Mouse (Mus musculus) stomach, embryonic 14.5 days (tissue): ENCODE data around the gene Ces1d. TPM values are rescaled to one million over a fixed set of nuclear protein-coding genes. Genes with fewer than 3 reads are reported as not detected.

Experiments
- ATAC-seq: fragments of 200-750 bp; cut with Nextera tagmentation; 2 replicates; pipeline ENCODE4 v1.8.0; 2017; ENCODE audit warnings: low read depth, moderate TSS enrichment; ENCODE audit not compliant: insufficient number of reproducible peaks, insufficient read depth, low FRiP score
- H3K27ac ChIP-seq: fragments of 300-500 bp; sonication (generic); 2 replicates; pipeline ENCODE4 v1.5.1; 2014; ENCODE audit warnings: mild to moderate bottlenecking, low read length, moderate library complexity, mixed read lengths
- H3K27me3 ChIP-seq: fragments of 300-500 bp; sonication (generic); 2 replicates; pipeline ENCODE4 v1.6.1; 2014; ENCODE audit warnings: low read length, control low read depth, mixed read lengths; ENCODE audit not compliant: control insufficient read depth, insufficient read depth
- H3K36me3 ChIP-seq: fragments of 300-500 bp; sonication (generic); 2 replicates; pipeline ENCODE4 v1.6.1; 2014; ENCODE audit warnings: mild to moderate bottlenecking, control low read depth, low read length, moderate library complexity, mixed read lengths; ENCODE audit not compliant: control insufficient read depth, insufficient read depth
- H3K4me1 ChIP-seq: fragments of 300-500 bp; sonication (generic); 2 replicates; pipeline ENCODE4 v1.6.1; 2014; ENCODE audit warnings: low read length, control low read depth, mixed read lengths; ENCODE audit not compliant: control insufficient read depth, insufficient read depth
- H3K4me2 ChIP-seq: fragments of 300-500 bp; sonication (generic); replicated peaks from 2 replicates; pipeline ENCODE4 v1.6.1; 2014; ENCODE audit warnings: low read depth, low read length, control low read depth
- H3K4me3 ChIP-seq: fragments of 300-500 bp; sonication (generic); 2 replicates; pipeline ENCODE4 v1.5.1; 2014; ENCODE audit warnings: low read depth, low read length, control low read depth
- H3K9ac ChIP-seq: fragments of 300-500 bp; sonication (generic); replicated peaks from 2 replicates; pipeline ENCODE4 v1.6.1; 2014; ENCODE audit warnings: low read depth, mild to moderate bottlenecking, control low read depth, low read length, moderate library complexity, mixed read lengths
- H3K9me3 ChIP-seq: fragments of 300-500 bp; sonication (generic); 2 replicates; pipeline ENCODE4 v1.6.1; 2016; ENCODE audit warnings: low read depth, low read length, control low read depth; ENCODE audit not compliant: control insufficient read depth
- WGBS: fragments of 180-500 bp; shearing (Covaris S2); extraction: QIAGEN DNeasy Blood & Tissue Kit; methylation state at CpG from one replicate; pipeline ENCODE4 v1.1.7; 2014; 5-methylcytosine and 5-hydroxymethylcytosine counted together
- polyA plus RNA-seq: library from polyadenylated mRNA; unstranded; fragments of >200 nt; fragmentation: Nextera tagmentation; extraction: Ambion mirVana; gene quantifications from 2 replicates; pipeline ENCODE4 v1.2.1, GENCODE M21; 2014

Ces1d gene
- polyA plus RNA-seq, result 1.3 and 1.6 TPM in 2 replicates

DNA sequence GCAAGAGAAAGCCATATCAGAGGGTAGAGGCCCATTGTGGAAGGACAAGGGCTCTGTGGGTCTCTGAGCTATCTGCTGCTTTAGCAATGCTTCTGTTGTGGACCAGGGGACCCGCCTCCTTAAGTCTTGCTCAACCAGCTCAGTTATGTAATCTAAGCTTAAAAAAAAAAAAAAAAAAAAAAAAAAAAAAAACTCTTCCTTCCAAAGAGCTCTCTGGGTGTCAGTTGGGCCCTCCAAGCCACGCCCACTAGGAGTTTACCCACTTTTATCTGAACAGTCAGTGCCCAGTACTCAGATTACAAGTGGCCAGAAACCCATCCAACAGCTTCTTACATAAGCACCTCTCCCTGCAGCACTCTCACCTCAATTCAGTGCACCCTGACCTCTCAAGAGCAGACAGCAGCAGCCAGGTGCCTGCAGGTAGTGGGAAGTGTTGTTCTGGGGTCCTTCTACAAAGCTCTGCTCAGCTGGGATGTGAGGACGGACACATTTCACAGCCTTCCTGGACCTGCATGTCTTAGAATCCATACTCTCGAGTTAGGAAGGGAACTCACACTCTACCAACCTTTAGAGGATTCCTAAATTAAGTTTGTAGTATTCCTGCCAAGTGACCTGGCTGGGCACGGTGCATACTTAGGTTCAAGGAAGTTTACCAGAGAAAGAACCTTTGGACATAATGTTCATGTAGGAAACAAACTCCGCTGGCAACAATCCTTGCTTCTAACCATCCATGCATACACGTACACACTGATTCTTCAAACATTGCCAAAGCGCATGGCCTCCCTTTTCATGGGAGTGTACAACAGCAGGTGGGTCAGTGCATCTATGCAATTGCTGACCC lies at the start of gene Ces1d:
Gene Ces1d, minus strand, starts transcription at position 154 of the 841 bp plus-strand sequence.
- Histone ChIP-seq H3K27ac (no peak within 1 kb of the TSS), H3K4me3 (no peak within 1 kb of the TSS), H3K4me1 (no peaks in the 10 kb centered on the region), H3K27me3 (no peaks in the 10 kb centered on the region), H3K4me2 (no peak within 1 kb of the TSS), H3K9ac (no peak within 1 kb of the TSS), H3K36me3 (no peaks in the 10 kb centered on the region), H3K9me3 (no peaks in the 10 kb centered on the region)
- WGBS, result 65% methylated on average over 8 of the region's 8 CpGs
- ATAC-seq, result peak; percentile 83; the same call in 1 of the 2 replicates

DNA sequence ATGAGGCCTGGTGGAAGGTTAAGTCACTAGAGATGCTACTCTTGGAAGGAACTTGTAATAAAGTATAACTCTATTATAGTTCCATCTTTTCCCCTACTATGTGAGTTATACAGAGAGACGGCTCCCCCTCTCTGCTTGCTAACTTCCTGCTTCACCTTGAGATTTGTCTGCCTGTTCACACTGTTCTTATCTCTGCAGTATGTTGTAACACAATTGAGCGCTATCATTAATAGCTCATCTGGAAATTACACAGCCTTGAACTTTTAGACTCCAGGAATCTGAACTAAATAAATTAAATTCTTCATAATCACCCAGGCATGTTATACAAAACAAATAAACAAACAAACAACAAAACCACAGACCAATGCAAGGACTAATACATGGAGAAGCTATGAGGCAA lies 48.4 kb upstream of the Ces1d start:
- Histone ChIP-seq H3K27me3 (no peaks in the 10 kb centered on the region), H3K4me2 (no peak overlapping the region), H3K4me3 (no peak overlapping the region), H3K4me1 (no peaks in the 10 kb centered on the region), H3K9me3 (no peaks in the 10 kb centered on the region), H3K36me3 (no peaks in the 10 kb centered on the region), H3K9ac (no peak overlapping the region), H3K27ac (no peak overlapping the region)
- ATAC-seq, result no peak
- WGBS, result 86% methylated on average over 2 of the region's 2 CpGs

- Histone ChIP-seq H3K9ac (no peak overlapping the region), H3K4me3 (no peak overlapping the region), H3K27ac (no peak overlapping the region), H3K4me2 (no peak overlapping the region), H3K27me3 (no peaks in the 10 kb centered on the region), H3K9me3 (no peaks in the 10 kb centered on the region), H3K36me3 (no peaks in the 10 kb centered on the region), H3K4me1 (no peaks in the 10 kb centered on the region)
- ATAC-seq, result no peak
Measured at GRCm38 (mm10) chr8:93239884-93240283, 42.2 kb upstream of the Ces1d start.

DNA sequence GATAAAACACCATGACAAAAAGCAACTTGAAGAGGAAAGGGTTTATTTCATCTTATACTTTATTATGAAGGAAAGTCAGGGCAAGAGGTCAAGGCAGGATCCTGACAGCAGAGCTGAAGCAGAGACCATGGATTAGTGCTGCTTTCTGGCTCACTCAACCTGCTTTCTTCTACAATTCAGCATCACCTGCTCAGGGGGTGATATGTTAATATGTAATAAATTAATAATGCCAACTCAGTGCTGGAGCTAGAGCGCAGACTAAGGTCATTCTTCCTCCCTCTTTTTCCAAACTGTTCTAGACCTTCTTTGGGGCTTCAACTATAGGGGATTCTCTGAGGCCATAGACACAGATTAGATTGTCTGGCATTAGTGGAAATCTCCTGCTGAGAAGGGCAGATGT lies 38.0 kb upstream of the Ces1d start:
- Histone ChIP-seq H3K36me3 (no peaks in the 10 kb centered on the region), H3K4me3 (no peak overlapping the region), H3K9me3 (no peaks in the 10 kb centered on the region), H3K9ac (no peak overlapping the region), H3K4me1 (no peaks in the 10 kb centered on the region), H3K27me3 (no peaks in the 10 kb centered on the region), H3K27ac (no peak overlapping the region), H3K4me2 (no peak overlapping the region)
- no peak for ATAC-seq
- 84% methylated on average over 1 of the region's 1 CpGs for WGBS

DNA sequence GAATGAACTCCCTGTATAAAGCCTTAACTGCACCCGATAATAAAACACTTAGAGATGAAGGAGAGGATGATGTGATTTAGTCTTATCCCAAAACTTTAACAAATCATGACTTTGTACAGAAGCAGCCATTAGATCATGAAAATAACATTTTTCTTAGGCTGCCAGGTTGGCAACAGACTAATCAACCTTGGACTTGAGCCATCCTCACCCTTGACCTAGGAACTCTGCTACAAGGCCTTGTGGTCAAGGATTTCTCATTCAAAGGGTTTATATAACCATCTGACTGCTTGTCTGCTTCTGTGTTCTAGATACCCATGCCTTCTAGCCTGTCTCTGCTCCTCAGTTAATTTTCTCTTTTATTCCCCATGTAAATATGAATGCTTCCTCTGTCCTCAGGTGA lies 37.1 kb upstream of the Ces1d start:
- ATAC-seq, result no peak
- H3K27ac ChIP-seq, result no peak overlapping the region
- H3K4me2 ChIP-seq, result no peak overlapping the region
- 88% methylated on average over 1 of the region's 1 CpGs for WGBS
- no peaks in the 10 kb centered on the region for H3K27me3 ChIP-seq
- no peak overlapping the region for H3K9ac ChIP-seq
- no peak overlapping the region for H3K4me3 ChIP-seq
- H3K9me3 ChIP-seq, result no peaks in the 10 kb centered on the region
- no peaks in the 10 kb centered on the region for H3K4me1 ChIP-seq
- no peaks in the 10 kb centered on the region for H3K36me3 ChIP-seq

DNA sequence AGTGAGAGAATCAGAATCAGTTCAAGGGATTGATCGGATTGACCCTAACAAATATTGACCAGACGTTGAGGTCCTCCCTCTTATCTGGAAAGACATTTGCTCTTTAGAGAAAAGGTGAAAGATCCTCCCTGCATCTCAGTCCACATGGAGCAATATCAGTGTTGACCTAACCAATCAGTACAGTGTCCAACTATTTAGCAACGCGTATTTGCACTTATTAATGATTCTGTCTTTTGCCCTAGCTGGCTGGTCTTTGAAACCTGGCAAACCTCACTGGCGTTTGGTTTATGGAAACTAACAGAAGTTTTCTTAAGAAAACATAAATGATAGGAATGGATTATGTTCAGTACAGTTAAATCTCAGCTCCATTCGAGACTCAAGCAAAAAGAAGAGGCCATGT lies 36.4 kb upstream of the Ces1d start:
- Histone ChIP-seq H3K4me3 (no peak overlapping the region), H3K27ac (no peak overlapping the region), H3K27me3 (no peaks in the 10 kb centered on the region), H3K36me3 (no peaks in the 10 kb centered on the region), H3K4me1 (no peaks in the 10 kb centered on the region), H3K4me2 (no peak overlapping the region), H3K9me3 (no peaks in the 10 kb centered on the region), H3K9ac (no peak overlapping the region)
- no peak for ATAC-seq
- 70% methylated on average over 6 of the region's 6 CpGs for WGBS

GRCm38 (mm10) chr8:93229446-93229845 lies 31.8 kb upstream of the Ces1d start, which contains the start of gene Ces1e:
Ces1e (minus strand) TSS chr8:93229619.
- peak; percentile 82; the same call in 1 of the 2 replicates for ATAC-seq
- no peaks in the 10 kb centered on the region for H3K9me3 ChIP-seq
- H3K4me1 ChIP-seq, result no peaks in the 10 kb centered on the region
- H3K27ac ChIP-seq, result no peak within 1 kb of the TSS
- H3K36me3 ChIP-seq, result no peaks in the 10 kb centered on the region
- no peak within 1 kb of the TSS for H3K9ac ChIP-seq
- peak within 1 kb of the TSS; percentile 8; the same call in 1 of the 2 replicates for H3K4me2 ChIP-seq
- H3K27me3 ChIP-seq, result no peaks in the 10 kb centered on the region
- no peak within 1 kb of the TSS for H3K4me3 ChIP-seq

- Histone ChIP-seq H3K27ac (no peak overlapping the region), H3K4me2 (peak overlapping the region; percentile 8; the same call in 1 of the 2 replicates), H3K9ac (no peak overlapping the region), H3K9me3 (no peaks in the 10 kb centered on the region), H3K4me1 (no peaks in the 10 kb centered on the region), H3K4me3 (no peak overlapping the region), H3K36me3 (no peaks in the 10 kb centered on the region), H3K27me3 (no peaks in the 10 kb centered on the region)
- ATAC-seq, result peak; percentile 76; the same call in 1 of the 2 replicates
- WGBS, result 54% methylated on average over 11 of the region's 11 CpGs
Measured at GRCm38 (mm10) chr8:93228673-93229370, 31.2 kb upstream of the Ces1d start.
